Mouse (Mus musculus) WW6 (cell line): ENCODE results near the gene Atp5g1.
"Not testable (repeated sequence)": the region's sequence is repeated elsewhere in the genome, so short reads cannot be mapped to it uniquely, and the experiment has no call there.

Experiments used
- DNase-seq: peaks from one replicate; pipeline ENCODE4 v3.0.0-alpha.2; 2013; ENCODE audit warnings: low read depth, low spot score

Atp5g1 gene

DNA sequence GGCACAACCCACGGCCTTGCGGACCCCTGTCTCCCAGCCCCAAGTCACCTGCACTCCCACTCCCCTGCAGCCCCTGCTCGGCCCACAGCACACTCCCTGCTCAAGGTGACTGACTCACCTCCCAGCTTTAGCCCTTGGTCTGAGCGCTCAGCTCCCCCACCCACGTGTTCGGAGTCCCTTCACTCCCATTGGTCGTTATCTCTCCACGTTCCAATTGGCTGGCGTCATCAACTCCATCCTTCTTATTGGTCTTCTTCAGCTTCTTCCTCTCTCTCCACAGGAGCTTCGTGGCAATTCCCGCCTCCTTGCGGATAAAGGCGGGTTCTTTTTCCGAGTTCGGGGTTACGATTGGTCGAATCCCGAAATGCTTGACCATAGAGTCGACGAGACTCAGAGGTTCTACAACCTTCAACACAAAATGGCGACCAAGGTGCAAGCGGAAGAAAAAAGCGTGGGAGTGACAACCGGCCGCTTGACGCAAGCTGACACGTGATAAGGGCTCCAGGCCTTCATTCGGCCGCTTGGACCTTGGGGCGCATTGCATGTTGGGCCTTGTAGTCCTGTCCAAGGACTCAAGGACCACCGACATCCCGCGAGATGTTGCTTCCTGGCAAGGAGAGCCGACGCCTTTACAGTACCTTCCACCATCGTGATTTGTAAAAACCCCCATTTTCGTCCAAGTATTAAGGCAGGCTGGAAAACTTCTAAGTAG is at the start of gene Atp5g1:
Atp5g1 (minus strand) TSS at position 162 of the 712 bp plus-strand sequence.
- DNase-seq = peak; percentile 100

DNA sequence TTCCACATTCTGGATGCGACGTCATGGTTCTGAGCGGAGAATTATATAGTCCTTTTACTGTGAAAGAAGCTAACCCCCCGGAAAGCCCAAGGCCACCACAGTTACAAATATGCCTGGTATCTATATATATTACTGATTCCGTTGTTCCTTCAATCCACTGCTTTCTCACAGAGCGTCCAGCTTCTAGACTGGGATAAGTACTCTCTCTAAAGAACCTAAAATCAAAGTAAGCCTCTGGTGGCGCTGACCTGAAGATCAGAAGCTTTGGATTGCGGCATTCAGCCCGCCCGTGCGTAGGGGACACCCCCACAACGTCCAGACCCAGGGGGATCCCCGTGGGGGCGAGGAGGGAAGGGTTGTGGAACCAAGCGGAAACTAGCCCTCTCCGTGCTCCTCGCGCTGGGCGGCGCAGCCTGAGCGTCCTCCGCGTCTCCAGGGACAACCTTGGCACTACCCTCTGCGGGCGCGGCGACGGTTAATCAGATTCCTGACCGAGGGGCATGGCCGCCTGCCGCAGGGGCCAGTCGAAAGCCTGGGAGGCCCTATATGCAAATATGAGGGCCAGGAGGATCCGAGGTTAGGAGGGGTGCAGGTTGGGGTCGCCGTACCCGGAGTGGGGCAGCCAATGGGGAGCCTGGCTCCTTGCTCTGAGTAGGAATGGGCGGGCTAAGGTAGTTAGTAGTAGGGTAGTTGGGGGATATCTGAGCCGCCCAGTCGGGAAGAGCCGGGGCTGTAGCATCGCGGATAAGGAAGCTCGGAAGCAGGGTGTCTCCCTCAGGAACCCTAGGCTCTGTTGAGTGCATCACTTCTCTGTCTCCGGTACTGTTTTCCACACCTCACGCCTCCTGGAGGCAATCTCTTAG is 48.8 kb upstream of the Atp5g1 start:
- peak; percentile 58 for DNase-seq

DNA sequence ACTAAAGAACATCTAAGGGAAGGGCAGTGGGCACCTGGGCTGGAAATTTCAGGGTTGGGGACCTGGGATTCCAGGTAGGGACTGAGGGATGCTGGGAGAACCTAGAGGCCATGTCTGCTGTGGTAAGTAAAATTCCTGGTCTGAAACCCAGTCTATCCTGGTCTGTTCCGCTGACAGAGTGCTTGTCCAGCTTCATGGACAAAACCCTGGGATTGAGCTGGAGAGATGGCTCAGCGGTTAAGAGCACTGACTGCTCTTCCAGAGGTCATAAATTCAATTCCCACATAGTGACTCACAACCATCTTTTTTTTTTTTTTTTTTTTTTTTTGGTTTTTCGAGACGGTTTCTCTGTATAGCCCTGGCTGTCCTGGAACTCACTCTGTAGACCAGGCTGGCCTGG is 47.3 kb upstream of the Atp5g1 start:
- DNase-seq = not testable (repeated sequence)

DNA sequence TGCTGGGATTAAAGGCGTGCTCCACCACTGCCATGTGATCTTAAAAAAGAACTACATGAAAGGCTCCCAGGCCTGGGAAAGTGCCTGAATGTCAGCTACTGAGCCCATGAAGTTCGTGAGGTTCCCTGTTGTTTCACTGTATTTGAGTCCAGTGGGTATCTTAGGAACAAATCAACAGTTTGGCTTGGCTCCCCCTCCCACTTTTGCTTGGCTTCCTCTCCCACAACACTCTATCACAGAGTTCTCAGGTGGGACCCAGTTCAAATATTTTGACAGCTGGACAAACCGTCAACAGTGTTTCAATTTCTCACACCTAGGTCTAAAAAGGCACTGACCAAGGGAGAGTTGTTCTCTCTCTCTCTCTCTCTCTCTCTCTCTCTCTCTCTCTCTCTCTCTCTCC is 43.9 kb upstream of the Atp5g1 start:
- no peak for DNase-seq

DNA sequence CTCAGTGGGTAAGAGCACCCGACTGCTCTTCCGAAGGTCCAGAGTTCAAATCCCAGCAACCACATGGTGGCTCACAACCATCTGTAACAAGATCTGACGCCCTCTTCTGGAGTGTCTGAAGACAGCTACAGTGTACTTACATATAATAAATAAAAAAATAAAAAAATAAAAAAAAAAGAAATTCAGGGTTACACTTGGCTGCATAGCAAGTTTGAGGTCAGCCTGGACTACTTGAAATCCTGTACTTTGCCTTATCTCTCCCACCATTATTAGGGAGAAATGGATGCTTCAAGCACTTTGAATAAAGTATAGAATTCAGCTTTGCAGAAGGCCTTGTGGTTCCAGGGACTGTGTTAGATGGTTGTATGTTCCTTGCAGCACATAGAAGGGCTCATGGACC is 41.5 kb upstream of the Atp5g1 start:
- DNase-seq = not testable (repeated sequence)

DNA sequence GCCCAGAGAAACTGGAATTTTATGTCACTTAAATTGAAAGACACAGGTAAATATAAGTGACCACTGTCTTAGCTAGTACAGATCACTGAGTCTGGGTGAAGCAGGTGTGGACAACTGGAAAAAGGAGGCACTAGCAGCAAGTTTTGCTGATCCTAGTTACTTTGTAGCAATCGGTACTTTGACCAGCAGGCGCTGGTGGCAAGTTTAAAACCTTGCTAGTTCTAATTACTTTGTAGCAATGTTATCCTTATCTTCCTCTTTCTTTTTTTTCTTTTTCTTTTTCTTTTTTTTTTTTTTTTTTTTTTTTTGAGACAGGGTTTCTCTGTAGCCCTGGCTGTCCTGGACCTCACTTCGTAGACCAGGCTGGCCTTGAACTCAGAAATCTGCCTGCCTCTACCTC is 40.6 kb upstream of the Atp5g1 start:
- DNase-seq = no peak

DNA sequence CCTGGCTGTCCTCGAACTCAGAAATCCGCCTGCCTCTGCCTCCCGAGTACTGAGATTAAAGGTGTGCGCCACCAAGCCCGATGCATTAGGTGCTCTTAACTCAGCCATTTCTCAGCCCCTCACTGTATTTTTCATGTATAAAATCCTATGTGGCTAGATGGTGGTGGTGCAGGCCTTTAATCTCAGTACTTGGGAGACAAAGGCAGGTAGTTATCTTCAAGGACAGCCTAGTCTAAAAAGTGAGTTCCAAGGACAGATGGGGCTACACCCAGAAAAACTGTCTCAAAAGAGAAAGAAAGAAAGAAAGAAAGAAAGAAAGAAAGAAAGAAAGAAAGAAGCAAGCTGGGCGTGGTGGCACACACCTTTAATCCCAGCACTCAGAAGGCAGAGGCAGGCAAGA is 39.9 kb upstream of the Atp5g1 start:
- no peak for DNase-seq

DNA sequence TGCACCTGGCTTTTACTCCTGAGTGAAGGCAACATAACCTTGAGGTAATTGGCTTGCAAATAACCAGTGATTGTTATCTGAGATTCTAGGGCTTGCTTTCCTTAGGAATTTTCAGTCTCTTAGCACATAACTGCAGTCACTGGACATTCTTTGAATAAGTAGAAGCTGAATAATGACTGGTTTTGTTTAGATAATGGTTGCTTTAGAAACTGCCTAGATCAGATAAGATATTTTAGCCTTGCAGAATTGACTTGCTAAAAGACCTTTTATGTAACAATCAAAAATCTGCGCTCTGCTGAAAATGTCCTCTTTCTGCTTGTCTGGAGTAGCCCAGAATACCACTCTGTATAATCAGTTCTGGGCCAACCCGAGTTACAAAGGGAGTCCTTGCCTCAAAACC is 38.6 kb upstream of the Atp5g1 start:
- no peak for DNase-seq

DNA sequence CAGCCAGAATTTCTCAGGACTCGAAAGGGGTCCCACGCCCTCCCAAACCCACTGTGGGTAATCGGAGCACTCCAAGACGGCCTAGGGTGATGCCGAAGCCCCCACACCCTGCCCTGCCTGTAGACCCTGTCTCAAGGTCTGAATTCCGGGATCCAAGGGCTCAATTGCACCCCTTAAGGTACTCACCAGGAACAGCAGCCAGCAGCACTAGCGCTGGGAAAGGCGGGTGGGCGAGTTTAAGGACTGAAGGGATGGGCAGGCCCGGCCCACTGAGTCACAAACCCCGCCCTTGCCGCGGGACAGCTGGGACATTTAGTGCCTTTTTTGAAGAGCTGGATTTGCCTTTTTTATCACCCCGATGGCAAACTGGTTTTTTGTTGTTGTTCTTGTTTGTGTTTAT is 36.3 kb upstream of the Atp5g1 start, which contains the start of gene Calcoco2:
Calcoco2 (minus strand) TSS at position 214 of the 400 bp plus-strand sequence.
- peak; percentile 86 for DNase-seq

DNA sequence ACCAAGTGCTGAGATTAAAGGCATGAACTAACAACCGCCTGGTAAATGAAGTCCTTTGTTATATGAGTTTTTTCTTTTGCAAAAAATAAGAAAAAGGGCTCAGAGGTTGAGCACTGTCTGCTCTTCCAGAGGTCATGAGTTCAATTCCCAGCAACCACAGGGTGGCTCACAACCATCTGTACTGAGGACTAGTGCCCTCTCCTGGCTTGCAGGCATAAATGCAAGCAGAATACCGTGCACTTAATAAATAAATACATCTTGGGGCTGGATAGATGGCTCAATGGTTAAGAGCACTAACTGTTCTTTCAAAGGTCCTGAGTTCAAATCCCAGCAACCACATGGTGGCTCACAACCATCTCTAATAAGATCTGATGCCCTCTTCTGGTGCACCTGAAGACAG is 35.5 kb upstream of the Atp5g1 start:
- DNase-seq = not testable (repeated sequence)

DNA sequence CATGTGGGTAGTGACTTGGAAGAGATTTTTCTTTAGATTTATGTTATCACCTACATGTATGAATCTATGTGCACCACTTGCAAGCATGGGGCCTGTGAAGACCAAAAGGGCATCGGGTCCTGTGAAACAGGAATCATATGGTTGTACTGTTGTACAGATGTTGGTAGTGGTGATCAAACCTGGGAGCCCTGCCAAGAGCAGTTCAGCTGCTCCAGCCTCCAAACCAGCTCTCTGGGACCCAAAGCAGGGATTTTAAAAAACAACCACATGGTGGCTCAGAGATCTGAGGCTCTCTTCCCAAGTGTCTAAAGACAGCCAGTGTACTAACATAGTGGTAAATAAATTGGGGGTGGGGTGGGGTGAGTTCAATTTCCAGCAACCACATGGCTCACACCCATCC is 32.9 kb upstream of the Atp5g1 start:
- no peak for DNase-seq

DNA sequence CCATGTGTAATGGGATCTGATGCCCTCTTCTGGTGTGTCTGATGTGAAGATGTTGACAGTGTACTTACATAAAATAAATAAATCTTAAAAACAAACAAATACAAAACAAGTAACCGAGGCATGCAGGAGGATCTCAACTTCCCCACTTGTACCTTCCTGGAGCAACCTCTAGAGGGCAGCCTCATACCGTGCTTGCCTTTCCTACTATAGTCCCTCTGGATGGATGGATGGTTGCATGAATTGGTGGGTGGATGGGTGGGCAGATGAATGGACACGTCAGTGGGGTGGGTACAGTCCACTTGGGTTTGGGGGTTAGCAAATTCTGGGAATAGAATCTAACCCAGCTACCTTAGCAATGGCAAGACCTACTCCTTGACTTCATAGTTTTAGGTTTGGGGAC is 17.9 kb upstream of the Atp5g1 start:
- DNase-seq = no peak

DNA sequence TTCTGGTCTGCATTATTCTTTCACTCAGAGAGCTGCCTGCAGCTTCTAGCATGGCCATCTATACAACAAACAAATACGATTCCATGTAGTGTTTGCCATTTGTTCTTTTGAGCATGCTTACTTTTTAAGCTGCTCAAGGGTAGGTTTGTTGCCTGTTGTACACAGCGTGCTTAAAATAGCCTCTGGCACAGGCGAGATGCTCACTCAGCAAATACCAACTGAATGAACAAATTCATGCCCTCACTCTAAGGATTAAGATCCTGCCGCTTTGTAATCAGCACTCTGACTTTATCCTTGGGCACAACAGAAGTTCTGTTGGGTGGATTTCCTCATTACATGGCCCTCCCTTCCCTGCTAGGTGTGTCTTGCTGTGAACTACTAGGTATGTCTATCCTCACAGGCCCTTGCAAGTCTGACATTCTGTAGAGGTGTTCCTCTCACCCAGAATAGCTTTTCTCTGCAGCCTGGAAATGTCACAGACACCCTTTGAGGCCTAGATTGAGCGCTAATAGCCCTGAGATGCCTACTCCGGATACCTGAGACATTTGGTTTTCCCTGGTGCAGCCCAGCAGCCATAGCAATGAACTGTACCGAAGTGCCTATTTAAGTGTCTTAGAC is 17.3 kb upstream of the Atp5g1 start:
- DNase-seq = no peak

DNA sequence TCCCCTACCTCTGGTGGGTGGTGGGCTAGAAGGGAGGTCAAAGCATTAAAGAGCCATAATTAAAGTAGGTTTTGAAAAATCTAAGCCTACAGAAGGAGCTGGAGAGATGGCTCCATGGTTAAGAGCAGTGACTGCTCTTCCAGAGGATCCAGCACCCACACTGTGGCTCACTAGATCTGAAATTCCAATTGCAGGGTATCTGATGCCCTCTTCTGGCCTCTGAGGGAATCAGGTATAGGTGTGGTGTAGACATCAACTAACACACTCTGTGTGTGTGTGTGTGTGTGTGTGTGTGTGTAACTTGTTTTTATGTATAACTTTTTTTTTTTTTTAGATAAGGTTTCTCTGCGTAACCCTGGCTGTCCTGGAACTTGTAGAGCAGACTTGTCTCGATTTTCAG is 15.6 kb upstream of the Atp5g1 start:
- no peak for DNase-seq

DNA sequence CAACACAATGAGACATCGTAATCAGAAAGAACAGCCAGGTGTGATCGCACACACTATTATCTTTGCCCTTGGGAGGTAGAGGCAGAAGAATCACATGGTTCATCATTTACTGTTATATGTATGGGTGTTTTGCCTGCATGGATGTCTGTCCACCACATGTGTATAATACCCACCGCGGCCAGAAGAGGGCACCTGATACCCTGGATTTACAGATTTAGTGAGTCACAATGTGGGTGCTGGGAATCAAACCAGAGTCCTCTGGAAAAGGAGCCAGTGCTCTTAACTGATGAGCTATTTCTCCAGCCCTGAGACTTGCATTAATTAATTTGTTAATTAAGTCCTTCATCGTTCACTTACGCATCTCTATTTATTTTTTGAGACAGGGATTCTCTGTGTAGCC is 12.5 kb upstream of the Atp5g1 start:
- DNase-seq = no peak

DNA sequence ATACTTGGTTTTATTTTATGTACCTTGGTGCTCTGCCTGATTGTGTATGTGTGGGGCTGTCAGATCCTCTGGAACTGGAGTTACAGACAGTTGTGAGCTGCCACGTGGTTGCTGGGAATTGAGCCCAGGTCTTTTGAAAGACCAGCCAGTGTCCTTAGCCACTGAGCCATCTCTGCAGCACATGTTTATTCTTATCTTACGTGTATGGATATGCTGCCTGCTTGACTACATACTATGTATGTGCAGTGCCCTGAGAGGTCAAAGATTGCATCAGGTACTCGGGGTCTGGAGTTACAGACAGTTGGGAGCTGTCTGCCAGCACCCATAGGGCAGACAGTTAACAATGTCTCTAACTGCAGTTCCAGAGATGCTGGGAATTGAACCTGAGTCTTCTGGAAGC is 7.2 kb upstream of the Atp5g1 start:
- DNase-seq = no peak

DNA sequence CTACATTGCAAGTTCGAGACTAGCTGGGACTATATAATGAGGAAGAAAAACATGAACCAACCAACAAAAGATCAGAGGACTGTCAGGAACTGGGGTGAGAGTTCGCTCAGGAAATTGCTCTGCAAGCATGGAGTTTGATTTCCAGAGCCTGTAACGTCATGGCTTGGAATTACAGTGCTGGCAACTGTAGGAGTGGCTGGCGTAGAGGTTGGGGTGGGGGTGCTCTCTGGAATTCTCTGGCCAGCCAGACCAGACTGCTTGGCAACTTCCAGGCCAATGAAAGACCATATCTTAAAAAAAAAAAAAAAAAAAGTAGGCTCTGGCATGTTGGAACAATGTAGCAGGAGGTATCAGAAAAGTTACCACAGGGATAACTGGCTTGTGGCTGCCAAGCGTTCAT is 5.3 kb upstream of the Atp5g1 start:
- no peak for DNase-seq

DNA sequence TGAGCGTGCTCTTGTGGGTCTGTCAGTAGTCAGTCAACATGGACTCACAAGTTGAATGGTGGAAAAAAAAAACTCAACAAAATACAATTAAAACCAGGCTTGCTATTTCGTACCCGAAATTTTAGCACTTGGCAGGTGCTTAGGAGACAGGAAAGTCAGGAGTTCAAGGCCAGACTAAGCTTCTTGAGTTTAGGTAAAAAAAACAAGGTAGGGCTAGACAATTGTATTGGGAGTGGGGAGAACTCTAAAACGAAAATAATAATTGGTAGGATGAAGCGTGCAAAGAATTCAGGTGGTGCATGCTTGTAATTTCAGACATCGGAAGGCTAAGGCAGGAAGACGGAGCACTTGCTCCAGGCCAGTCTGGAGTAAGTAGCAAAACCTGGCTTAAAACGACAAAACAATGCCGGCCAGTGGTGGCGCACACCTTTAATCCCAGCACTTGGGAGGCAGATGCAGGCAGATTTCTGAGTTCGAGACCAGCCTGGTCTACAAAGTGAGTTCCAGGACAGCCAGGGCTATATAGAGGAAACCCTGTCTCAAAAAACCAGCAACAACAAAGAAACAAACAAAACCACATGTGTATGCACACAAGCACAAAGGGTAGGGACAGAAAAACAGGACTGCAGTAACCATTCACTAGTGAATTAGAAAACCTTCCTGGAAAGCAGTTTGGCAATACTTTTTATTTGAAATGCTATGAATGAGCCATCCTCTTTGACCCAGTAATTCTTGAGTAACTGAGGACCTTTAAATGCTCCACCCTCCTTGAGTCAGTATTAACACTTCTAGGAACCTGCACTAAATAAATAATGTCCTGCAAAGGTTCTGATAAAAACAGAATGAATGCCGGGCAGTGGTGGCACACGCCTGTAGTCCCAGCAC is 993 bp upstream of the Atp5g1 start:
- no peak for DNase-seq

DNA sequence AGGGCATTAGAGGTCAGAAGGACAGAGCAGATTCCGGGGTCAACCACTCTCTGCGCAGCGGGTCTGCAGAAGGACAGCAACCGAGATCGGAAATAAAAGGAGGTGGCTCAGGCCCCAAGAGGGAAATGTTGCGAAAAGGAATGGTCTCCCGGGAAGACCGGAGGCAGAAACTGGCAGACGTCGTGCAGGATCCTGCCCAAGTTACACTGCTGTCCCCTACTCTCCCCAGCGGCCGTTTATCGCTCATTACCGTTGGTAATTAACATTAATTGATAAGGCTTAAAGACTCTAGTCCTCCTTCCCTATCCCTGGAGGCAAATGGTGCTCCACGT is 327 bp downstream of the Atp5g1 start:
- DNase-seq = no peak

DNA sequence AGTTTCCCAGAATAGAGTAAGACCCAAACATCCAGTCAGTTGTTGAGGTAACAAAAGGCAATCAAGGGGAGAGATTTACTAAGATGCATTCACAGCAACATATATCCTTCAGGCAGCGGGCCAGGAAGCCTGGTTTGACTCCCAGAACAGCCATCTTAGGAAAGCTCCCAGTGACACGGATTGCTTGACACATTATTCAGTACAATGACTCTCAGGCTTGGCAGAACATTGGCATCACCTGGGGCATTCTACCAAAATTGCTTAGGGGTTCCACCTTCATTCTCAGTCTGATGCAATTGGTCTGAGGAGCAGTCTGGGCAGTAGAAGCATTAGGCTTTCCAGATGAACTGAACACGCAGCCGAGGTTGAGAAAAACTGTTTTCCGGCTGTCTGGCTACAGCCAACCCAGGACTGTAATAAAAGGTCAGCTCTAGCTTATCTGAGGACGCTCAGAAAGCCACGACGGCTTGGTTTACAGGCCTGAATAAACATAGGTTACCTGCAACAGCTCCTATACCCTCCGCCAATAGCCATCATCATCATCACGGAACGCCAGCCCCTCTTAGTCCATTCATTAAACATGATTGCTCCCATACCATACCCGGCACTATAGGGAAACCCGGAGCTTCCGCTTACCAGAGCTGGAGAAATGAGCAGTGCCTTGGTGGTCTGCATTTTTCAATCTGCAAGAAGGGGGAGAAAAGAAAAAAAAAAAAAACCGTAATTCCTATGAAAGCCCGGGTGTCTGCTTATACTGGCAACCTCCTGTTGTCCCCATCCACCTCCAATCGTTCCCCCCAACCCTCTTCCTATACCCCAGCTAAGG is 906 bp downstream of the Atp5g1 start:
- no peak for DNase-seq
